Mouse (Mus musculus): ENCODE measurements at regions not wholly inside any gene's neighbourhood (a gene's known extent, or its start where the extent isn't known, plus 50 kb on each side); places are given as distances from the start of the nearest gene placed in this dataset.
A peak's percentile ranks its signal among the peaks of the same experiment; 100 is the strongest.
"Not testable (repeated sequence)": the region's sequence is repeated elsewhere in the genome, so short reads cannot be mapped to it uniquely, and the experiment has no call there.

DNA sequence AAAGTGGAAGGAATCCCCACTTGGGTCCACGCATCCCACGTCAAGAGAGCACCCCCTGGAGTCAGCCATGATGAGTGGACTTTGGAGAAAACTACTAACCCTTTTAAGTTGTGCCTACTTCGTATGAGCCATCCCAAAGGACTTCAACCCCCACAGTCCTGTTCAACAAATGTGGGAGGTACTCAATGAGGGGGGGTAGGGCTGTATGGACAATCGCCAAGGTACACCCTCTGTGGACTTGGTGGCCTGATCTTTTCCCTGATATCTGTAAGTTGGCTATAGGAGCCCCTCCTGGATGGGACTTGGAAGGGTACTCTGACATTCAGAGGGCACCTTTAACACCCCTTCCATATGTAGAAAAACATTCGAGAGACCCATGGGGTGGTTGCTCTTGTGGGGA is 256.5 kb upstream of the Olfr161 start:
- DNase-seq (ENCODE audit: low read depth, low spot score): not testable (repeated sequence)

DNA sequence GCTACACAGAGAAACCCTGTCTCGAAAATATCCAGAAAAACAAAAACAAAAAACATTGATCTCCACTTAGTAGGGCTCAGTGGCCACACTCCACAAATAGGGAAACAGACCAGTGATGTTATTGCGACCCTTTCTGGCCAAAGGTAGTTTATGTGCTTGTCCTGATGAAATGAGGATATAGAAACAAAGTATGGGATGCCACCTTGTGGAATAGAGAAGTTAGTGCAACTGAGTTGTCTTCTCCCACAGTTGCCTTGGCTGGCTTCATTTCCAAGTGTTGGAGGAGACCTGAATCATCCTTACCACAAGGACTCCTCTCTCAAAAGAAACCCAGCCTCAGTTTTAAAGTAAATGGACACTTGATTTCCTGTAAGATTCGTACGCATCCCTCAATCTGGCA is 247.5 kb upstream of the Olfr161 start:
- DNase-seq (ENCODE audit: low read depth, low spot score): peak; percentile 66

DNA sequence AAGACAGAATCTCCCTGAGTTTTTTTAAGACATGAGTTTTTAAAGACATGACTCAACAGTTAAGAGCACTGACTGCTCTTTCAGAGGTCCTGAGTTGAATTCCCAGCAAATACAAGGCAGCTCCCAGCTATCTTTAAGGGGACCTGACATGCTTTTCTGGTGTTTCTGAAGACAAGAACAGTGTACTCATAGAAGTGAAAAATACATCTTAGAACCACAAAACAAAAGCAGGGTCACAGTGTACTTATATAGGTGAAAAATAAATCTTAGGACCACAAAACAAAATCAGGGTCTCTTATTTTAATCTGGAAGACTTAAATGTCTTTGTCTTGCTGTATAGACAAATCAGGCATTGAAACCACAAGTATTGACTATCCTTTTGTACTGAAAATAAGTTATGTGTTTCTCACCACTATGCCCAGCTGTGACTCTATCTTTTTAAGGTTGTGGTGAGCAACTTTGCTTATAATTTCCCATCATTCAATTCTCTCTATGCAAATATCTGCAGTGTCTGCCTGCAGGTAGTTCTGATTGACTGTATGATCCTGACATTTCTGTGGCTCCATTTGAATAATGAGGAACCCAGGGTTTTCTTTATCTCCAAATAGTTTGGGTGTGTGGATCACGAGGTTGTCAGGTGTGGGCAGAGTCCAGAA is 246.0 kb upstream of the Olfr161 start:
- peak; percentile 16 for DNase-seq (ENCODE audit: low read depth, low spot score)

DNA sequence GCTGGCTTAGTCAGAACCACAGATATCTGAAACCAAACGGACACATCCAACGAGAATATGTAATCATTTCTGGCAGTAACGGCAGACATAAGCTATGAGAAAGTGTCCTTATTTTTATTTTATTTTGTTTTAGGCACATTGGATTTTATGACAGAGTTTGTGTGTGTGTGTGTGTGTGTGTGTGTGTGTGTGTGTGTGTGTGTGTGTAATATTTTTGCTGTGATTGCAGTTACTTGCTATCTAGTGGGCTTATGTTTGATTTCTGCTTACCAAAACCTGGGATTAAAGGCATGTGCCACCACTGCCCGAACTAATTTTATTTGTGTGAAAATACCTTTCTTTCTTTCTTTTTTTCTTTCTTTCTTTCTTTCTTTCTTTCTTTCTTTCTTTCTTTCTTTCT is 241.5 kb upstream of the Olfr161 start:
- not testable (repeated sequence) for DNase-seq (ENCODE audit: low read depth, low spot score)

DNA sequence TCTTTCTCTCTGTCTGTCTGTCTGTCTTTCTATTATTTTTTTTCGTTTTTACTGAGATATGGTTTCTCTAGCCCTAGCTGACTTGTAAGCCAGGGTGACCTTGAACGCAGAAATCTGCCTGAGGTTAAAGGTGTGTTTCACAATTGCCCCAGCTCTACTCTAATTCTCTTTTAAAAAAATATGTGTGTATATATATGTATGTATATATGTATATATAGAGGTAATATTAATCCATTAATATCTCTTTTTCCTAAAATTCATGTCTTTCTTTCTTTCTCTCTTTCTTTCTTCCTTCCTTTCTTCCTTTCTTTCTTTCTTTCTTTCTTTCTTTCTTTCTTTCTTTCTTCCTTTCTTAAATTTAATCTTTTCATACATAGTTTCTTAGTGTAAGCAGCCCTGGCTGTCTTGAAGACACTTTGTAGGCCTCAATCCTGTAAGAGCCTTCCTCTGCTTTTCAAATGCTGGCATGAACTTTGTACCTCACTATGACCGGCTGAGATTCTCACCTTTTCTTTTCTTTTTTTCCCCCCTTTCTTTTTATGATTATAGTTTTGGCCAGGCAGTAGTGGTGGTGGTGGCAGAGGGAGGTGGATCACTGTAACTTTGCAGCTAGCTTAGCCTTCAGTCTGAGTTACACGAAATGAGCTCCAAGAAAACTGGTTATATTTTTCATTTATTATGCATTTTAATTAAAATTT is 240.8 kb upstream of the Olfr161 start:
- DNase-seq (ENCODE audit: low read depth, low spot score): peak; percentile 15

DNA sequence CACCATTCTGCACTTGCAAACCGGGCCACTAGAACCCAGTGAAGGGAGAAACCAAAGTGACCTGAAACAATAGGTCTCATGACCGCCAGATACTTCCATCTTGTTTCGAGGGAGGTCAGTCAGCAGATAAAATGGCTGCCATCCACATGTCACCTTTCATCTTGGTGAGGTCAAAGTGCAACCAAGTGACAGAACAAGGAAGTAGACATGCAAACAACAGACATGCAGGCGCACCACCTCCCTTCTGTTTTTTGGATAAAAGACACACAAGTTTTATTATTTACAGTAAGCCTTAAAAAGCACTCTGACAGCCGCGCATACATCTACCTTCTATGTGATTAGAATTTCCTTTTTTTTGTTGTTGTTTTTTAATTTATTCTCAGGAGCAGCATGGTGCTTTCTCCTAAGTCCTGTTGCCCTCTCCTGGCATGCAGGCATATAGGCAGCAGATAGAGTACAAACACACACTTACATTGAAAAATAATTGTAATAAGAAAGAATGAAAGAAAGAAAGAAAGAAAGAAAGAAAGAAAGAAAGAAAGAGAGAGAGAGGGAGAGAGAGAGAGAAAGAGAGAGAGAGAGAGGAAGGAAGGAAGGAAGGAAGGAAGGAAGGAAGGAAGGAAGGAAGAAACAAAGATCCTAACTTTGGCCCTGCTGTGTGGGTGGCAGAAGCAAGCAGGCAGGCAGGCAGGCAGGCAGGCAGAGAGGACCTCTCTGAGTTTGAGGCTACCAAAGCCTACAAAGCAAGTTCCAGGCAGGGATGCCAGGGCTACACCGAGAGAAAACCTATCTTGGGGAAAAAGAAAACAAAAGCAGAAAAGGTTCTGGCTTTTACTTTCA is 240.0 kb upstream of the Olfr161 start:
- DNase-seq (ENCODE audit: low read depth, low spot score): peak; percentile 89

DNA sequence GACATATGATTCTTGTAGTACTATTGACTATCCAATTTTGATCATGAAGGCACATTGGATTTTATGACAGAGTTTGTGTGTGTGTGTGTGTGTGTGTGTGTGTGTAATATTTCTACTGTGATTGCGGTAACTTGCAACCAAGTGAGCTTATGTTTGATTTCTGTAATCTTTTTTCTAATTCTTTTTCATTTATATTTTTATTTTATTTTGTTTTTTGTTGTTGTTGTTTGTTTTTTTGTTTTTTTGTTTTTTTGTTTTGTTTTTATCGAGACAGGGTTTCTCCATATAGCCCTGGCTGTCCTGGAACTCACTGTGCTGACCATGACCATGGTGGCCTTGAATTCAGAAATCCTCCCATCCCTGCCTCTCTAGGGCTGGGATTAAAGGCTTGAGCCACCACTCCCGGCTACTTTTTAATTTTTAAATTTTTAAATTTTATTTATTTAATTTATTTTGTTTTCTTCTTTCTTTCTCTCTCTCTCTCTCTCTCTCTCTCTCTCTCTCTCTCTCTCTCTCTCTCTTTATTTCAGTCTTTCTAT is 239.3 kb upstream of the Olfr161 start:
- peak; percentile 3 for DNase-seq (ENCODE audit: low read depth, low spot score)

All from ZHBTc4 (cell line).